Mouse (Mus musculus) MEL (cell line): ENCODE measurements around the gene Otulinl.

Experiments
- CTCF ChIP-seq, 3 experiments: IDR thresholded peaks in 2 of 3; conservative IDR thresholded peaks in 1 of 3; 2 replicates each; pipeline ENCODE4 v1.5.1; 2011 to 2012; ENCODE audit warnings: low read length in 3 of 3, low read depth in 2 of 3, mild to moderate bottlenecking in 2 of 3, improper control_type of control experiment in 1 of 3, inconsistent platforms in 1 of 3, mixed read lengths in 1 of 3, moderate library complexity in 1 of 3; ENCODE audit not compliant: control insufficient read depth in 1 of 3, insufficient read depth in 1 of 3, poor library complexity in 1 of 3, severe bottlenecking in 1 of 3
- MAX ChIP-seq: IDR thresholded peaks from 2 replicates; pipeline ENCODE4 v1.6.1; 2011; ENCODE audit warnings: low read length, improper control_type of control experiment
- USF1 ChIP-seq: IDR thresholded peaks from 2 replicates; pipeline ENCODE4 v1.6.1; 2014; ENCODE audit warnings: low read depth, mild to moderate bottlenecking, inconsistent platforms, low read length, improper control_type of control experiment, moderate library complexity

- TF ChIP-seq CTCF (IDR thresholded peaks at IDR 0.05 in 2 of 3, conservative IDR thresholded peaks at IDR 0.05 in 1 of 3; ENCODE audit: control insufficient read depth in 1 of 3, insufficient read depth in 1 of 3, low read depth in 2 of 3, low read length in 3 of 3, poor library complexity in 1 of 3, severe bottlenecking in 1 of 3) (no peak), USF1 (no peak), MAX (no peak)
Measured at GRCm38 (mm10) chr15:27692161-27692560, 10.8 kb upstream of the Otulinl start.
